Mouse (Mus musculus) mesoderm, embryonic 11.5 days (tissue): ENCODE results near the gene Mapk1ip1.

Experiments
- DNase-seq: peaks from one replicate; pipeline ENCODE4 v3.0.0-alpha.2; 2012; ENCODE audit warnings: low read depth, low spot score

Mapk1ip1 gene

DNA sequence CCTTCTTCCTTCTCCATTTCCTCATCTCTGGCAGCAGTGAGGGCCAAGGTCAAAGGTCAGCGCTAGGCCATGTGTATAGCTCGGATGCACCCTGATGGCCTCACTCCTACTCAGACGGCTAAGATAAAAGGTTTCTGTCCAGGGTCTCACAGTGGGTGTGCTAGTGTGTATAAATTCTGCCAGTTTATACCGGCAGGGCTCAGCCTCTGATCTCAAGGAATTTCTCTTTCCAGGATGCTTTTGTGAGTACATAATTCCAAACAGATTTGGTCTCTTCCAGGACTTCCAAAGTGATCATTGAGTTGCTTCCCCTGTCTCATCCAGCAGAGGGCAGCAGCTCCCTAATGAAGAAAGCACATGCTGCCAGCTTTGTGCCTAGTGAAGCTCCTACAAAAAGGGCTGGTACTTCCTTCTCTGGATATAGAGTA is 5.5 kb downstream of the Mapk1ip1 start:
- peak; percentile 90 for DNase-seq

DNA sequence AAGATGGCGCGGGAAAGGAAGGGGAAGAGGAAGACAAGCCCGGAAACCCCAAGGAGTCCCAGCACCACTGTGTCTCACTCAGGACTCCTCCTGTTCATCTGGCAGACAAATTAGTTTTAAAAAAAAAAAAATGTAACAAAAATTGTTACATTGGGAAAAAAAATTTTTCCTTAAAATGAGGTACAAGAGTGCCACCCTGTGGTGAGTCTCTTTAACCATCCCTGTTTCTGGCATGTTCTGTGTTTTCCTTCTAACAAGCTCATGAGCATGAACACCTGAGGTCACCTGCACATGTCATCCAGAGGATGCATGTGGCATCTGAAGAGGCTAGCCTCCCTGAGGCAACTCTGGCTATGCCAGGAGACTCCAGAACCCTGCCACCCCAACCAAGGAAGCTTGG is 11.0 kb downstream of the Mapk1ip1 start:
- DNase-seq, result no peak

DNA sequence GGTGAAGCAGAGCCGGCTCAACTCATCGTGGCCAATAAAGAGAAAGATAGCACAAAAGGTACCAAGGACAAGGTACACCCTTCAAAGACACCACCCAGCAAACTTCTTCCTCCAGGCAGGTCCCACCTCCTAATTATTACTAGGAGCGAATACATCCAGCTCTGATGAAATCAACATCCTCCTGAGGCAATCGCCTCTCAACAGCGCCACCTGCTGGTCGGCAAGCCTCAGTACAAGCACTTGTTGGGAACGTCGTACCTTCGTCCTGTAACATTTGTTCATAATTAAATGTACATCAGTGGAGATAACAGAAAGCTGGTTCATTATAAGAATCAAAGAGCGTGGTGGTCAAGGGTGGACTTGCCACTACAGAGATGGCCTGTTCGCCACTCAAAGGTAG is 18.3 kb downstream of the Mapk1ip1 start:
- DNase-seq, result peak; percentile 80

DNA sequence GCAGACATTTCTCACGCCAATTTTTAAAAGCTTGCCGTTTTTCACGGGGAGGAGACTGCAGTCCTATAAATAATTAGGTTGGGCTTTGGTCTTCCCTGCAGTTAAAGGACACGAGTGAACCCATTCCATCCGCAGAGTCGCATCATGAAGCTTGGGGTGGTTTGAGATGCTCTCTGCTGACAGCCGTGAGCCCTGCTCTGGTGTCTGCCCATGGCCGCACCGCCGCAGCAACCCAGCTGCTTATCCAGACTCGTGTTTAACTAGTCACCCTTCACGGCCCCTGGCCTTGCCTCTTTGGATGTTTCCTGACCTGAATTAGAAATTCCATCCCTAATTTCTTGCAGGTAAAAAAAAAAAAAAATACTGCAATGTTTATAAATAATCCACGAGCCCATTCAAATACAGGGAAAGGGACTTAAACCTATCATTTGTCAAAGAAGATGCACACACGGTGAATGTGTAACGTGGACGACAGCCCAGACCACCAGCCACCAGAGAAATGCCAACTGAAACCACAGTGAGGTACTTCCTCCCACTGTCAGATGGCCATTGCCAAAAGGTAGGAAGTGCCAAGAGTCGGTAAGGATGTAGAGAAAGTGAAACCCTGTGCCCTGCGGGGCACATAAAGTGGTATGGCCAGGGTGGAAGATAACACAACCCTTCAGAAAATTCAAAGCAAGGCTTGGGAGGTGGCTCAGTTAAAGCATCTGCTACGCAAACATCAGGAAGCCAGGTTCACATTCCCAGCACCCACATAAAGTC is 20.9 kb downstream of the Mapk1ip1 start:
- DNase-seq, result no peak

DNA sequence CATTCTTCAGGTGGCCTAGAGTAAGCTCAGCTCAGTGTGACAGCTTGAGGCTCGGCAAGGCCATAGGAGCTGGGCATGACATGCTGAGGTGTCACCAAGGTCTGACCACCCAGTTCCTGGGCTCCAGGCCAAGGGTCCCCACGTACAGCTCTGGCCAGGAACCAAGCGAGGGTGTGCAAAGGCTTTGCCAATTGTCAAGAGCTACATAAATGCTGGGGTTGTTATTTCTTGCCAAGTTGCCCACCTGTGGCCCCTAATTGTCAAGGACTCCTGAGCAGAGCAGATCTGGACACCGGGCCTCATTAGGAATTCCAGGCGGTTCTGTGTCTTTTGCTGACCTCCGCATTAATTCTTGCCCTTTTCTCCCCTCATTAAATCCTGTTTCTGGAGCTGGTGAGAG is 21.6 kb downstream of the Mapk1ip1 start:
- DNase-seq, result no peak

DNA sequence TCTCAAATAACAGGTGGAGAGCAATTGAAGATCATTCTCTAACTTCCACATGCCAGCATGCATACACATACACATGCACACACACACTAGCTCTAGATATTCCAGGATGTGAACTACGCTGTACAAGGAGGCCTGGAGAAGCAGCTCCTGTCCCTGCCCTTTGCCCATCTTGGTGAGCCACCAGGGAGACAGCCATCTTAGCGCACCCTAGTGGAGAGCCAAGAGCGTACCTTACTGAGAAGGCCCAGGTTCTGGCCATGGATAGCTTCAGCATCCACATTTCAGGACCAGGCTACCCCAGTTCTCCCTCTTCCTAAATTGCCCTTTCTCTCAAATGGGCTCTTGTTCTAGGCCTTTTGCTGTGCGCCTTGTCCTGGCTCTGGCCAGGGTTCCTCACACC is 27.8 kb downstream of the Mapk1ip1 start:
- no peak for DNase-seq

DNA sequence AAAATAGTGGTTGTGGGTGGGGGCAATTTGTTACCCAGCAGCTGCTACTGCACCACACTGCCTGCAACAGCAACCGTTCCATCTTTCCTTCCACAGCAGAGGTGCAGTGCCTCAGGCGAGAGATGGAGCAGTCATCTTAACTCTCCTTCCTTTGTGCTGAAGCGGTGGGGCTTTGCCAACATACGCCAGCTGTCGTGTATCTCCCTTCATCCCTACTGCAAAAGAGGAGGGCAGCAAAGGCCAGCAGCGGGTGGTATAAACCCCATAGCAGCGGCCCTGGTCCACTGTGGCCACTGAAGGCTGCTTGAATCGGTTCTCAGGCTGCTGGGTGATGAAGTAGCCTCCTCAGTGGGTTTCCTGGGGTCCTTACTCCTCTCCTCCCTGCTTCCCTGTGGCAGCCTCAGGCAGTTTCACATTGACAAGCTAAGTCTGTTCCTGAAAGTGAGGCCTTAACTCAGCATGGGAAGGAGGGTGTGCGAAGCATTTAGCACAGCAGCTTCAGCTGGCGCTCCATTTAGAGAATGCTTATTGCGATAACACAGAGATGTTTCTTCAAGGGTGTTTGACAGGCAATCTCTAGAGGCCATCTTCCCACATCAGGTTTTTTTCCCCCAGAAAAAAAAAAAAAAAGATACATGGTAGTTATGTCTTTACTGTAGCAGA is 32.7 kb downstream of the Mapk1ip1 start:
- no peak for DNase-seq

DNA sequence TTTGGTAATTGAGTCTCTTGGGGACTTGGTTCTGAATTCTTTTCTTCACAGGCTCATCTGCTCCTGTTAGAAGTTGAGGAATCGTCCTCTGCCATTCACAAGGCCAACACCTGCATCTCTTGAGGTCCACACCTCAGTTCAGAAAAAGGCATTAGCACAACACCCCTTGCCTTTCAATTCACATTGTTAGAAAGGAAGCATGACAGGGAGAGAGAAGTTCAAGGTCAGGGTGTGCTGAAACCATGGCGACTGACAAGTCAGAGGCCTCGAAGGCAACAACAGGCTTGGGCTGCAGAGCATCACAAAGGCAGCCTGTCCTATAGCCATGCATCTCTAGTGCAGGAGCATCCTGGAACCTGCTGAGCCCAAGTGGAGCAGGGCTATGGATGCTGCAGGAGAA is 38.9 kb downstream of the Mapk1ip1 start:
- no peak for DNase-seq

DNA sequence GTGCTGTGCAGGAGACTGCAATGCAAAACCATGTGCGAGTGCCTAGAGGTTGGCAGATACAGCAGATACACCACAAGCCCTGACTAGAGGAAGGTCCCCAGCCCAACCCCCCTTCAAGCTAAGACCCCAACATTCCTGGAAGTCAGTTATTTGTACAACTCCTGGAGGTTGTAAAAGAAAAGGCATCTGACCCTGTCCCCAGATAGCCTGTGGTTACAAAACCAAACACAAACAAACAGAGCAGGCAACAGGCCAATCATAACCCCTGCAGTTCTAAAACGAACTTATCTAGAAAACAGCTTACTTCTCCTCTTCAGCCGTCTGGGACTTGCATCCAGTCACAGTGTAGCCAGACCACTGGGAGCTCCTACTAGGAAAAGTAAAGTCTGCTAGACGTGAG is 42.7 kb downstream of the Mapk1ip1 start:
- no peak for DNase-seq

DNA sequence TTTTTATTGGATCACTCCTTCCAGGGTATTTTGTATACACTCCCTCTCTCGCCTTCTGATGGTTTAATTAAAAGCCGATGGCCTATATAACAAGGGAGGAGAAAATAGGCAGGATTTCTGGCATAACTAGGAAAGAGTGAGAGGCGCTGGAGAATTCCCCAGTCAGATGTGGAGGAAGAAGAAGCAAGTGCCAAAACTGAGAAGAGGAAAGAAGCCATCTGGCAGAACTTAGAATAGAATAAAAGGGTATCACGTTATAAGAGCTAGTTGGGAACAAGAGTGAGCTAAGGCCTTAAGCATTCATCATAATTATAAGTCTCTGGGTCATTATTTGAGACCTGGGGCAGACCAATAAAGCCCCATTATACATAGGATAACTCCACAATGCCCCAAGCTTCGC is 58.0 kb downstream of the Mapk1ip1 start:
- DNase-seq, result no peak
